8 mouse cellular contexts compared by ENCODE assay signal in genomic region chr4:139193176-139194093, GRCm38 (mm10). TPM values are rescaled to one million over a fixed set of nuclear protein-coding genes. Genes with fewer than 3 reads are reported as not detected.
A peak's percentile ranks its signal among the peaks of the same experiment; 100 is the strongest.
DNase-seq lines count a peak whose midpoint lies in the region; ATAC-seq lines count a peak whose summit lies in the region.

No protein-coding gene starts in this region.

- peak overlapping the region; percentile 96 for H3K4me2 ChIP-seq in stomach, embryonic 16.5 days (ENCODE audit: low read depth, low read length)

- H3K9ac ChIP-seq in stomach, embryonic 16.5 days (ENCODE audit: low read length): peak overlapping the region; percentile 96

- 4% methylated on average over 33 of the region's 35 CpGs for WGBS in stomach, embryonic 16.5 days

- peak; percentile 59 for DNase-seq in CD4-positive, CD25-positive, alpha-beta regulatory T cell, adult 2 months (ENCODE audit: low read depth, low spot score)
- DNase-seq in 3134 (ENCODE audit: extremely low read depth, insufficient read length, low spot score): peak; percentile 65
- peak; percentile 40 for DNase-seq in embryo, embryonic 10.5 days (ENCODE audit: low spot score)
- peak; percentile 75 for DNase-seq in induced T-regulatory cell, adult 2 months (ENCODE audit: low read depth)
- DNase-seq in gastrocnemius, postnatal 36 days: no peak

- peak overlapping the region; percentile 92 for H3K27ac ChIP-seq in stomach, embryonic 16.5 days (ENCODE audit: low read length)

- intact Hi-C loops in gastrocnemius, postnatal 36 days (cut with DNase I): loop anchor here (5.0 kb wide), 2 partner anchors 54 to 101 kb away; partner anchors contain the start of gene Nbl1

- peak overlapping the region; percentile 94 for H3K4me3 ChIP-seq in stomach, embryonic 16.5 days (replicated peaks; ENCODE audit: low read length)

- no peaks in the 10 kb centered on the region for H3K36me3 ChIP-seq in stomach, embryonic 16.5 days (ENCODE audit: control insufficient read depth, insufficient read depth, low read length)

- no peak for ATAC-seq in CD4-positive, CD25-positive, alpha-beta regulatory T cell, adult 4 months
- 0 out of 2 replicates have a peak, but pooled peaks have one; percentile 5 for ATAC-seq in megakaryocyte progenitor cell, adult 5-6 weeks (replicated peaks; ENCODE audit: poor library complexity)
- ATAC-seq in stomach, embryonic 16.5 days (ENCODE audit: insufficient read depth, low FRiP score): 0 out of 2 replicates have a peak, but pooled peaks have one; percentile 5

- H3K9me3 ChIP-seq in stomach, embryonic 16.5 days (replicated peaks; ENCODE audit: control insufficient read depth, low read length): no peaks in the 10 kb centered on the region

- H3K27me3 ChIP-seq in stomach, embryonic 16.5 days (ENCODE audit: control insufficient read depth, insufficient read depth, low read length): no peaks in the 10 kb centered on the region

- peaks cover 53% of the 10 kb centered on the region for H3K4me1 ChIP-seq in stomach, embryonic 16.5 days (ENCODE audit: control insufficient read depth, insufficient read depth, low read length)

RNA-seq across cellular contexts. Expression of gene Capzb, which starts 0.7 kb away (rescaled TPM):
- 100 to 1,000 TPM; 479 to 616 TPM for polyA plus RNA-seq in CD4-positive, CD25-positive, alpha-beta regulatory T cell, adult 4 months (2017; shearing (Covaris generic))
- total RNA-seq in megakaryocyte progenitor cell, adult 5-6 weeks (2015): 409 and 415 TPM in 2 replicates
- total RNA-seq in megakaryocyte progenitor cell, adult 5-6 weeks (2017): 139 and 157 TPM in 2 replicates
- polyA plus RNA-seq in stomach, embryonic 16.5 days (2015; fragmentation: Nextera tagmentation; extraction: Ambion mirVana): 421 and 434 TPM in 2 replicates
- total RNA-seq in gastrocnemius, postnatal 36 days (2021): 100 to 1,000 TPM; 499 to 554 TPM

Comparison
In these comparisons a context has a peak if more than half of its experiments do, and no peak if none do; other contexts are left out.
1. DNase-seq: peak in CD4-positive, CD25-positive, alpha-beta regulatory T cell, adult 2 months (single experiment), 3134 (single experiment), embryo, embryonic 10.5 days (single experiment) and induced T-regulatory cell, adult 2 months (single experiment); none in gastrocnemius, postnatal 36 days (0 of 2).